Mouse (Mus musculus): ENCODE results near the gene Anxa6. TPM values are rescaled to one million over a fixed set of nuclear protein-coding genes. Genes with fewer than 3 reads are reported as not detected.

The Anxa6 gene
- polyA plus RNA-seq, 1 experiment from 2014 or later: 411 TPM

- Histone ChIP-seq H3K9ac (no peak overlapping the region), H3K9me3 (ENCODE audit: low read depth, low read length) (no peaks in the 10 kb centered on the region; the same call in 1 of the 2 replicates), H3K4me3 (ENCODE audit: low read depth, low read length) (no peak overlapping the region), H3K36me3 (ENCODE audit: insufficient read depth) (peaks cover 97% of the 10 kb centered on the region), H3K4me1 (ENCODE audit: insufficient read depth) (no peaks in the 10 kb centered on the region), H3K4me2 (no peak overlapping the region), H3K27ac (ENCODE audit: low read depth) (no peak overlapping the region), H3K27me3 (ENCODE audit: insufficient read depth, low read length) (no peaks in the 10 kb centered on the region)
- ATAC-seq (ENCODE audit: insufficient read depth) (no peak), DNase-seq (no peak)
- 82% methylated on average over 7 of the region's 7 CpGs for WGBS
- TF ChIP-seq CTCF (IDR thresholded peaks at IDR 0.05; ENCODE audit: low read depth): no peak
Observed at GRCm38 (mm10) chr11:55004970-55005502, 28.2 kb downstream of the Anxa6 start.

- no peaks in the 10 kb centered on the region; the same call in 1 of the 2 replicates for H3K9me3 ChIP-seq (ENCODE audit: low read depth, low read length)
- no peak overlapping the region for H3K4me2 ChIP-seq
- peaks cover 93% of the 10 kb centered on the region for H3K36me3 ChIP-seq (ENCODE audit: insufficient read depth)
- H3K4me1 ChIP-seq (ENCODE audit: insufficient read depth): no peaks in the 10 kb centered on the region
- H3K9ac ChIP-seq: no peak overlapping the region
- no peaks in the 10 kb centered on the region for H3K27me3 ChIP-seq (ENCODE audit: insufficient read depth, low read length)
- TF ChIP-seq CTCF (IDR thresholded peaks at IDR 0.05; ENCODE audit: low read depth): no peak
- WGBS: 51% methylated on average over 2 of the region's 2 CpGs
- no peak for DNase-seq
- no peak overlapping the region for H3K27ac ChIP-seq (ENCODE audit: low read depth)
- ATAC-seq (ENCODE audit: insufficient read depth): no peak
- no peak overlapping the region for H3K4me3 ChIP-seq (ENCODE audit: low read depth, low read length)
Observed at GRCm38 (mm10) chr11:54998708-54999107, 34.5 kb downstream of the Anxa6 start.

- peak; percentile 79 for DNase-seq
- H3K27ac ChIP-seq (ENCODE audit: low read depth): no peak overlapping the region
- peaks cover 93% of the 10 kb centered on the region for H3K36me3 ChIP-seq (ENCODE audit: insufficient read depth)
- H3K9ac ChIP-seq: no peak overlapping the region
- H3K9me3 ChIP-seq (ENCODE audit: low read depth, low read length): no peaks in the 10 kb centered on the region; the same call in 1 of the 2 replicates
- H3K27me3 ChIP-seq (ENCODE audit: insufficient read depth, low read length): no peaks in the 10 kb centered on the region
- peak; percentile 95 for TF ChIP-seq CTCF (IDR thresholded peaks at IDR 0.05; ENCODE audit: low read depth)
- ATAC-seq (ENCODE audit: insufficient read depth): peak; percentile 64
- WGBS: 6% methylated on average over 12 of the region's 12 CpGs
- no peak overlapping the region for H3K4me3 ChIP-seq (ENCODE audit: low read depth, low read length)
- no peak overlapping the region for H3K4me2 ChIP-seq
- no peaks in the 10 kb centered on the region for H3K4me1 ChIP-seq (ENCODE audit: insufficient read depth)
Observed at GRCm38 (mm10) chr11:54998284-54998683, 35.0 kb downstream of the Anxa6 start.

- 77% methylated on average over 7 of the region's 7 CpGs for whole genome bisulfite sequencing
- no peak for DNase-seq
- Histone ChIP-seq H3K4me1 (ENCODE audit: insufficient read depth) (no peaks in the 10 kb centered on the region), H3K36me3 (ENCODE audit: insufficient read depth) (peaks cover 92% of the 10 kb centered on the region), H3K4me2 (no peak overlapping the region), H3K27ac (ENCODE audit: low read depth) (no peak overlapping the region), H3K9ac (no peak overlapping the region), H3K9me3 (ENCODE audit: low read depth, low read length) (no peaks in the 10 kb centered on the region; the same call in 1 of the 2 replicates), H3K27me3 (ENCODE audit: insufficient read depth, low read length) (no peaks in the 10 kb centered on the region), H3K4me3 (ENCODE audit: low read depth, low read length) (no peak overlapping the region)
- TF ChIP-seq CTCF (IDR thresholded peaks at IDR 0.05; ENCODE audit: low read depth): no peak
- no peak for ATAC-seq (ENCODE audit: insufficient read depth)
Observed at GRCm38 (mm10) chr11:54996176-54996575, 37.1 kb downstream of the Anxa6 start.

- no peak overlapping the region for H3K27ac ChIP-seq (ENCODE audit: low read depth)
- no peak overlapping the region for H3K9ac ChIP-seq
- H3K27me3 ChIP-seq (ENCODE audit: insufficient read depth, low read length): no peaks in the 10 kb centered on the region
- ATAC-seq (ENCODE audit: insufficient read depth) (no peak; the same call in 1 of the 2 replicates), DNase-seq (no peak)
- H3K36me3 ChIP-seq (ENCODE audit: insufficient read depth): peaks cover 92% of the 10 kb centered on the region
- no peak for TF ChIP-seq CTCF (IDR thresholded peaks at IDR 0.05; ENCODE audit: low read depth)
- H3K4me2 ChIP-seq: no peak overlapping the region
- no peak overlapping the region for H3K4me3 ChIP-seq (ENCODE audit: low read depth, low read length)
- H3K9me3 ChIP-seq (ENCODE audit: low read depth, low read length): no peaks in the 10 kb centered on the region
- H3K4me1 ChIP-seq (ENCODE audit: insufficient read depth): no peaks in the 10 kb centered on the region
Observed at GRCm38 (mm10) chr11:54989920-54990319, 43.3 kb downstream of the Anxa6 start.

- DNase-seq: no peak
- Histone ChIP-seq H3K27me3 (ENCODE audit: insufficient read depth, low read length) (no peaks in the 10 kb centered on the region), H3K4me3 (ENCODE audit: low read depth, low read length) (no peak overlapping the region), H3K4me2 (no peak overlapping the region), H3K4me1 (ENCODE audit: insufficient read depth) (no peaks in the 10 kb centered on the region), H3K27ac (ENCODE audit: low read depth) (no peak overlapping the region), H3K9me3 (ENCODE audit: low read depth, low read length) (no peaks in the 10 kb centered on the region), H3K9ac (no peak overlapping the region), H3K36me3 (ENCODE audit: insufficient read depth) (peaks cover 89% of the 10 kb centered on the region)
- no peak for ATAC-seq (ENCODE audit: insufficient read depth)
- no peak for TF ChIP-seq CTCF (IDR thresholded peaks at IDR 0.05; ENCODE audit: low read depth)
- WGBS: 70% methylated on average over 8 of the region's 8 CpGs
Observed at GRCm38 (mm10) chr11:54988754-54989349, 44.4 kb downstream of the Anxa6 start.

GRCm38 (mm10) chr11:54987974-54988373 is 45.3 kb downstream of the Anxa6 start:
- Histone ChIP-seq H3K4me2 (no peak overlapping the region), H3K27me3 (ENCODE audit: insufficient read depth, low read length) (no peaks in the 10 kb centered on the region), H3K4me1 (ENCODE audit: insufficient read depth) (no peaks in the 10 kb centered on the region), H3K4me3 (ENCODE audit: low read depth, low read length) (no peak overlapping the region), H3K36me3 (ENCODE audit: insufficient read depth) (peaks cover 91% of the 10 kb centered on the region), H3K9me3 (ENCODE audit: low read depth, low read length) (no peaks in the 10 kb centered on the region), H3K9ac (no peak overlapping the region), H3K27ac (ENCODE audit: low read depth) (no peak overlapping the region)
- TF ChIP-seq CTCF (IDR thresholded peaks at IDR 0.05; ENCODE audit: low read depth): peak; percentile 81
- DNase-seq (peak; percentile 63), ATAC-seq (ENCODE audit: insufficient read depth) (no peak)
- WGBS: 75% methylated on average over 1 of the region's 1 CpGs
